Mouse (Mus musculus) lung, embryonic 15.5 days (tissue): ENCODE results near the gene Lman2l. TPM values are rescaled to one million over a fixed set of nuclear protein-coding genes. Genes with fewer than 3 reads are reported as not detected.

ENCODE experiments used
- ATAC-seq: fragments of 200-750 bp; cut with Nextera tagmentation; 2 replicates; pipeline ENCODE4 v1.8.0; 2017; ENCODE audit warnings: moderate number of reproducible peaks, borderline replicate concordance; ENCODE audit not compliant: low FRiP score, low TSS enrichment; ENCODE audit errors: extremely low read depth
- H3K27ac ChIP-seq: fragments of 300-500 bp; sonication (generic); 2 replicates; pipeline ENCODE4 v1.5.1; 2015; ENCODE audit warnings: moderate library complexity, mild to moderate bottlenecking, inconsistent platforms
- H3K27me3 ChIP-seq: fragments of 300-500 bp; sonication (generic); 2 replicates; pipeline ENCODE4 v1.6.1; 2015; ENCODE audit warnings: inconsistent platforms
- H3K36me3 ChIP-seq: fragments of 300-500 bp; sonication (generic); 2 replicates; pipeline ENCODE4 v1.6.1; 2015; ENCODE audit warnings: inconsistent platforms
- H3K4me1 ChIP-seq: fragments of 300-500 bp; sonication (generic); 2 replicates; pipeline ENCODE4 v1.6.1; 2015; ENCODE audit warnings: inconsistent platforms
- H3K4me2 ChIP-seq: fragments of 300-500 bp; sonication (generic); 2 replicates; pipeline ENCODE4 v1.6.1; 2015; ENCODE audit warnings: inconsistent platforms, mild to moderate bottlenecking, moderate library complexity
- H3K4me3 ChIP-seq: fragments of 300-500 bp; sonication (generic); 2 replicates; pipeline ENCODE4 v1.5.1; 2015; ENCODE audit warnings: mild to moderate bottlenecking, inconsistent platforms
- H3K9ac ChIP-seq: fragments of 300-500 bp; sonication (generic); 2 replicates; pipeline ENCODE4 v1.6.1; 2015; ENCODE audit warnings: inconsistent platforms
- H3K9me3 ChIP-seq: fragments of 300-500 bp; sonication (generic); 2 replicates; pipeline ENCODE4 v1.6.1; 2016; ENCODE audit warnings: inconsistent platforms
- WGBS: fragments of 180-500 bp; shearing (Covaris S2); methylation state at CpG from one replicate; pipeline ENCODE4 v1.1.7; 2015; 5-methylcytosine and 5-hydroxymethylcytosine counted together
- polyA plus RNA-seq: library from polyadenylated mRNA; unstranded; fragments of >200 nt; fragmentation: Nextera tagmentation; extraction: Ambion mirVana; gene quantifications from 2 replicates; pipeline ENCODE4 v1.2.1, GENCODE M21; 2015

Lman2l gene
- polyA plus RNA-seq, 1 experiment from 2014 or later = 49.5 TPM

DNA sequence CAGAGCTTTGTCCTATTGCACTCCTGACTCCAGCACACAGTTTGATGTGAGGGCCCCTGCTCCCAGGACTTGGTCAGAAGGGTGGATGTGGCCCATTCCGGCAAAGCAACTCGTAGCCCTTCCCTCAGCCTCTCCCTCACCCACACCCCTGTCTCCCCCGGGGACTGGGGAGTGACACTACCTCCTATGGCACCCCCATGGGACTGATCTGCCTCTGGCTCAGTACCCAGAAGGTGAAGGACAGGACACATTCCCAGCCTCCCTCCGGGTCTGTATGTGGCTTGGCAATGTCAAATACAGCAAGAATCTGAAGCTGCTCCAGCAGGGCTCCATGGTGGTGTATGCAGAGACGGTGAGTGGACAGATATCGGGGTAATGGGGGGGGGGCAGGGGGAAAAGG, 40.5 kb downstream of the Lman2l start:
- Histone ChIP-seq H3K27ac (no peak overlapping the region), H3K36me3 (no peaks in the 10 kb centered on the region), H3K9me3 (no peaks in the 10 kb centered on the region), H3K4me3 (no peak overlapping the region), H3K4me2 (no peak overlapping the region), H3K4me1 (no peaks in the 10 kb centered on the region), H3K9ac (no peak overlapping the region), H3K27me3 (no peaks in the 10 kb centered on the region)
- no peak for ATAC-seq
- 73% methylated on average over 6 of the region's 6 CpGs for WGBS

DNA sequence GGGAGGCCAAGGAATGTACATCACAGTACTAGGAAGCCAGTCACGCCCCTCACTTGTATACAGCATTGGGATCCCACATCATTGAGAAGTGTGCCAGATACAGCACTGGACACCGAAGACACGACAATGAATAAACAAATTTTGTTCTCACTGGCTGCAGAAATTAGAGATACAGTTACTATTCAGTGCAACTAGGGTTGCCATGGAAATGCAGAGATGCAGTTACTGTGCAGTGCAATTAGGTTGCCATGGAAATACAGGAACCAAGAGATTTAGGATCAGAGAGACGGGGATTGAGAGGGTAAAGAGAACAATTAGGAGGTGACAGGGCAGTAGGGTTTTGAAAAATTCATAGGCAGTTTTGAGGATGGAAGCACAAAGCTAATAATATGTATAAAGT, 43.6 kb downstream of the Lman2l start:
- no peak for ATAC-seq
- Histone ChIP-seq H3K36me3 (no peaks in the 10 kb centered on the region), H3K4me1 (no peaks in the 10 kb centered on the region), H3K4me2 (no peak overlapping the region), H3K4me3 (no peak overlapping the region), H3K9me3 (no peaks in the 10 kb centered on the region), H3K27ac (no peak overlapping the region), H3K27me3 (no peaks in the 10 kb centered on the region), H3K9ac (no peak overlapping the region)
- WGBS = 55% methylated on average over 4 of the region's 4 CpGs

DNA sequence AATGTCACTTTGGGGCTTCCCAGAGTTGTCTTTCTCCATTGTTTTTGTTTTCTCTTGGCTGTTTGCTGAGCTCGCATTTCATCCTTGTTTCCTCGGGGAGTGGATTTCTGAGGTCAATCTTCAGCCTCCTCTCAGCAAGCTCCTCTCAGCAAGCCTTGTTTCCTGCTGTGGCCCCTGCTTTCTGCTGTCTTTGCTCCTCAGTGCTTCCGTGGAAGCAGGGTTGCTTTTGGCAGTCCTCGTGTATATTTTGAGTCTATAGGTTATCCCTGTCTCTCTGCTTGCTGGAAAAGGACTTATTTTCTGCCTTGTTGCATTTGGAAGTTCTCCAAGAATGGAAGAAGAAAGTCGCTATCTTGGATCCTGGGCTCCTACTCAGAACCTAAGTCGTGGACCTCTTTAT, 48.0 kb downstream of the Lman2l start:
- no peak for ATAC-seq
- H3K27me3 ChIP-seq = no peaks in the 10 kb centered on the region

DNA sequence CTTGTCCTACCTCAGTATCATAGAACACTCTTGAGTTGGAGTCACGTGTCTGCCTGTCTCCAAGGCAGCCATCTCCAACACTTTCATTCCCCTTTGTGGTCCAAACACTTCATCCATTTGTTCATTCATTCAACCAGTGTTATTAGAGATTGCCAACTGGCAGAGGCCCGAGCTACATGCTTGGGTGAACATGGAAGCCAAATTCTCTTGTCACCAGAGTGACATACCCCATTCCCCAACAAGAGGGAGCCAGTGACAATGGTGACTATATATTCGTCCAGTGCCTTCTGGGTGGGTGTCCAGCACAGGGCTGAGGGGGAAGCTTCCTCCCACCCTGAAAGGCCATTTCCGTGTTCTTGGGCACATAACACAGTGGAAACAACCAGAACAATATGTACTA, 65.5 kb downstream of the Lman2l start:
- Histone ChIP-seq H3K4me2 (no peak overlapping the region), H3K27ac (no peak overlapping the region), H3K9ac (no peak overlapping the region), H3K4me3 (no peak overlapping the region), H3K27me3 (no peaks in the 10 kb centered on the region), H3K36me3 (no peaks in the 10 kb centered on the region), H3K9me3 (no peaks in the 10 kb centered on the region), H3K4me1 (no peaks in the 10 kb centered on the region)
- 59% methylated on average over 4 of the region's 4 CpGs for WGBS
- no peak for ATAC-seq

More for the DNA sequence above, 48.0 kb downstream of the Lman2l start:
- WGBS = 17% methylated on average over 6 of the region's 6 CpGs
- H3K4me3 ChIP-seq = no peak overlapping the region
- no peak overlapping the region for H3K9ac ChIP-seq
- no peak overlapping the region for H3K27ac ChIP-seq
- H3K4me1 ChIP-seq = no peaks in the 10 kb centered on the region
- H3K4me2 ChIP-seq = no peak overlapping the region
- H3K36me3 ChIP-seq = no peaks in the 10 kb centered on the region
- no peaks in the 10 kb centered on the region for H3K9me3 ChIP-seq

DNA sequence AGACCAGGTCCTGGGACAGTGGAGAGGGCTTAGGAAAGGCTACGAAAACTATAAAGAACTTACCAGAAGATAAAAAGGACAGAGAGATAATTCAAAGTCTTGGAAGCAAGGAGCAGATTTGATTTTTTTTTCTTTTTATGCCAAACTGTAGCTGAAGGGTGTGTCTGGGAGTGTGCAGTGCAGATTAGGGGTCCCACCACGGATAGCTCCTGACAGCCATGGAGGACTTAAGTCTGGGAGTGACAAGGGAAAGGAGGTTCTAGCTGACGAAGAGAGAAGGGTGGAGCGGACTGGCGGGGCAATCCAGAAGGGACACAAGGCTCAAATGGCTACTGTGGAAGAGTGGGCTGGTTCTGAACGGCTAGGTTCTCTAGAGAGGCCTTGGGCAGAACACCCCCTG, 66.2 kb downstream of the Lman2l start:
- Histone ChIP-seq H3K27ac (no peak overlapping the region), H3K4me2 (no peak overlapping the region), H3K9ac (no peak overlapping the region), H3K9me3 (no peaks in the 10 kb centered on the region), H3K4me3 (no peak overlapping the region), H3K36me3 (no peaks in the 10 kb centered on the region), H3K4me1 (no peaks in the 10 kb centered on the region), H3K27me3 (no peaks in the 10 kb centered on the region)
- ATAC-seq = no peak
- 69% methylated on average over 6 of the region's 6 CpGs for WGBS

DNA sequence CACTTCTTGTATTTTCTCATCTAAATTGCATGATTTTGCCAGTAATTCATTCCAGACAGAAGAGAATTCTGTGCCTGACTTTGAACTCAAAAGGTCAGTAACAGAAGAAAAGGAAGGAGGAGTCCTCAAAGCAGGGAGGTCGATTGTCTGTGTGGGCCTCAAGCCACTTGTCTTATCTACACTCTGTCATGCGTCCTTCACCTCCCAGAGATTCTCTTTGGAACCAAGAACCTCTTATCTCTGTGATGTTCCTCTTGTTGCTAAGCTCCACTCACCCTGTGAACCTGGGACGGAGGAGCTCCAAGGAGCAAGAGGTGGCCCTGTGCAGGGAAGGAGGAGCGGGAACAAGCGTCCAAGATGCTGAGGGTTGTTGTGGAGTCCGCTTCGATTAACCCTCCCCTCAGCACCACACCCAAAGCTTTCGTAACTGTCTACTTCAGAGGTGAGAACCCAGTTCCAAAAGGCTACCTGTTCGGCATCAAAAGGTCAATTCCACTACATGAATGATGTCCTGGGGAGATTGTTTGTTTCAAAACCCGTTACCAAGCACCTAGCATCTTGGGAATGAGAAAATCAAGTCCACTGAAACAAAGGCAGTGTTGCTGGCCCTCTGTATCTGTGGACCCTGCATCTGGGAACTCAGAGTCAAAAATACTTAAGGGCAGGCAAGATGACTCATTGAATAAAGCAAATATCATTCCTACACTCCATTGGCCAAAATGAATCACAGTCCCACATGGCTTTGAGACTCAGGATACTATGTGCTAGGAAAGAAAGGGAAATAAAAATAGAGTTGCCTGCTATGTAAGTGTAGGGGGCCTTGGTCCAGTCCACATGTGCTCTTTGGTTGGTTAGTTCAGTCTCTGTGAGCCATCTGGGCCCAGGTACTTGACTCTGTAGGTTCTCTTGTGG, 72.9 kb downstream of the Lman2l start, which contains the start of gene Fer1l5:
Fer1l5 (plus strand) TSS at position 358 of the 912 bp plus-strand sequence.
- Histone ChIP-seq H3K9me3 (no peaks in the 10 kb centered on the region), H3K36me3 (no peaks in the 10 kb centered on the region), H3K9ac (no peak within 1 kb of the TSS), H3K4me1 (peaks cover 13% of the 10 kb centered on the region), H3K27me3 (no peaks in the 10 kb centered on the region), H3K4me2 (no peak within 1 kb of the TSS), H3K27ac (no peak within 1 kb of the TSS), H3K4me3 (no peak within 1 kb of the TSS)
- WGBS = 63% methylated on average over 10 of the region's 10 CpGs
- ATAC-seq = no peak

DNA sequence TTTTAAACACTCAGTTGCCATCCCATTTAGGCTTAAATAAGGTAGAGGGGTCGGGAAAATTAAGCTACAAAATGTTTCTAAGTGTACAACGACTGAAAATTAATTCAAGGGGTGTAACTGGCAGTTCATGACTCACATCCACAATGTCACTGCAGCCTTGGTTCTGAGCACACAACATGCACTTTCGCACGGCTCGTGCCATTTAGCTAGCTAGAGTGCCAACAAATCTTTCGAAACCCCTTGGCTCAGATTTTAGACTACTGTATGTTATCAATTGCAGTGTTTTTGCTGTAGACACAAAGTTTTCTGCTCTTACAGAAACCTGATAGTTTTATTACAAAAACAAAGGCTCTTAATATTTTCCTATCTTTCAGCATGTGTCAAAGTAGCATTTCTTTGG, 74.2 kb downstream of the Lman2l start:
- 71% methylated on average over 6 of the region's 6 CpGs for WGBS
- Histone ChIP-seq H3K4me1 (peaks cover 20% of the 10 kb centered on the region), H3K9ac (no peak overlapping the region), H3K27ac (no peak overlapping the region), H3K4me3 (no peak overlapping the region), H3K27me3 (no peaks in the 10 kb centered on the region), H3K9me3 (no peaks in the 10 kb centered on the region), H3K4me2 (no peak overlapping the region), H3K36me3 (peaks cover 3% of the 10 kb centered on the region)
- ATAC-seq = no peak

Other genes with a start within 250 kb of the Lman2l start
- 52.6 and 57.2 TPM in 2 replicates for gene Uggt1, start 200.6 kb downstream of the Lman2l start, polyA plus RNA-seq
- gene Neurl3, start 170.6 kb downstream of the Lman2l start, polyA plus RNA-seq = 8.0 and 8.3 TPM in 2 replicates
- 8.0 and 8.9 TPM in 2 replicates for gene Arid5a, start 137.5 kb downstream of the Lman2l start, polyA plus RNA-seq
- 37.5 and 40.8 TPM in 2 replicates for gene Kansl3, start 76.1 kb downstream of the Lman2l start, polyA plus RNA-seq
- 0.57 and 0.66 TPM in 2 replicates for gene Fer1l5, start 73.0 kb downstream of the Lman2l start, polyA plus RNA-seq
- gene Cnnm4, start 26.3 kb upstream of the Lman2l start, polyA plus RNA-seq = 10.8 and 12.5 TPM in 2 replicates
- gene Cnnm3, start 66.6 kb upstream of the Lman2l start, polyA plus RNA-seq = 3.2 TPM in 2 replicates
- gene Ankrd23, start 91.6 kb upstream of the Lman2l start, polyA plus RNA-seq = 12.4 and 15.9 TPM in 2 replicates
- 0.25 TPM in 1 of 2 replicates, not detected in the other for gene Gm42417, start 94.2 kb upstream of the Lman2l start, polyA plus RNA-seq
- gene Ankrd39, start 102.2 kb upstream of the Lman2l start, polyA plus RNA-seq = 20.3 and 26.0 TPM in 2 replicates
- gene Sema4c, start 113.1 kb upstream of the Lman2l start, polyA plus RNA-seq = 19.3 and 19.9 TPM in 2 replicates
- gene Fam178b, start 237.9 kb upstream of the Lman2l start, polyA plus RNA-seq = 3.4 and 4.5 TPM in 2 replicates
- gene Cox5b, start 246.2 kb upstream of the Lman2l start, polyA plus RNA-seq = 506 and 539 TPM in 2 replicates